8 mouse cellular contexts compared by ENCODE assay signal in the genomic region with DNA sequence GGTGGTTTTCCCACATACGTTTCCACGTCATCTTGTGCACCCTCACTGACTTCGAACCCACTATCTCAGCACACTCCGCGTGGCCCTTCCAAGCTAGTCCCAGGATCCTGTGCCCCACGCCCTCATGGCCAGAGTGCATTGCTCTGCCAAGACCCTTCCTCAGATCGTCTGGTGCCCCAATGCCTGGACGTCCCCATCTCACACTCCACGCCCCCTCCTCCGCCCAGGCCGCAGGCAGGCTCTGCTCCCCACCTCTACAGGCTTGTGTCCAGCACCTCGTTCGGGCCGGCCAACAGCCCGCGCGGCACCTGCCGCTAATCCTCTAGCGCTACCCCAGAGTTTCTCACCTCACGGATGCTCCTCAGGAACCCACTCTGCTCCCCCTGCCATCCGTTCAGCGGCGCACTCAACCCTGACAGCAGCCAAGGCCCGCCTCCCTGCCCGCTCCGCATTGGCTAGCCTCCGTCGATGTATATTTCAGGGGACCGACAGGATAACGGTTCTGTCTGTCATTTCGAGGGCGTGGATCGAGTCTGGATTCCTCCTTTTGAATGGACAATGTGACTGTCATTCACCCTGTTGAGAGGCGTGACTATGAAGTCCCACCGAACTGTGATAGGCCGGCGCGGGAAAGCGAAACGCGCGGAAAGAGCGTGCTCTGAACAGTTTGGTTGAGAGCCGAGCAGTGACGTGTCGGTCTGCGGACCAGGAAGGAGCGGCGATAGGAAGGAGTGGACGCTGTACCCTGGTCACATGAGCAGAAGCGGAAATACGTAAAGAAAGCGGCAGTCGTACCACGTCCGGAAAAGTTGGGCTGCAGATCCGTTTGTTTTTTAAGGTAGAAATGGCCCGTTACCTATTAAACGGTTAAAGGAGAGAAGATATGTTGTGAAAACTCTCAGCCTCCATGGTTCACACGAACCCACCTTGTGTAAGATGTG. TPM values are rescaled to one million over a fixed set of nuclear protein-coding genes. Genes with fewer than 3 reads are reported as not detected.
DNase-seq lines count a peak whose midpoint lies in the region; ATAC-seq lines count a peak whose summit lies in the region.

Stt3a (minus strand) TSS at position 477 of the 941 bp plus-strand sequence.

- intact Hi-C loops in gastrocnemius, postnatal 14 days (cut with DNase I; ENCODE audit: low total_unique reads), result no loop called here
- intact Hi-C loops in left cerebral cortex, postnatal 10 days (cut with DNase I), result no loop called here

- ATAC-seq in inflammation-experienced regulatory T-cells, adult 6 months, result peak; percentile 96
- ATAC-seq in megakaryocyte-erythroid progenitor cell, adult 5-6 weeks (replicated peaks; ENCODE audit: low FRiP score, low TSS enrichment, poor library complexity, severe bottlenecking), result peak; percentile 95

- peak; percentile 99 for DNase-seq in adrenal gland, adult (ENCODE audit: inconsistent age in 2 of 2, low spot score in 1 of 2)
- peak; percentile 100 for DNase-seq in embryo, embryonic 10.5 days (ENCODE audit: low spot score)
- DNase-seq in gastrocnemius, postnatal 14 days, result peak; percentile 99
- peak; percentile 99 to 100 for DNase-seq in left cerebral cortex, postnatal 10 days (ENCODE audit: extremely low spot score in 1 of 2, low spot score in 2 of 2)
- DNase-seq in right cerebral cortex, postnatal 25 days, result peak; percentile 99
- peak; percentile 98 to 99 for DNase-seq in urinary bladder, postnatal 4 days (ENCODE audit: low spot score in 2 of 2)

RNA-seq across cellular contexts. Expression of gene Stt3a, which starts in this region (rescaled TPM):
- 10 to 100 TPM; 51.7 to 69.5 TPM for total RNA-seq in gastrocnemius, postnatal 14 days (2021)
- 100 to 1,000 TPM; 237 to 338 (median 247) TPM for polyA plus RNA-seq in inflammation-experienced regulatory T-cells, adult 6 months (2017; shearing (Covaris generic))
- 10 to 100 TPM; 75.0 to 76.6 TPM for total RNA-seq in left cerebral cortex, postnatal 10 days (2021)
- 168 and 186 TPM in 2 replicates for total RNA-seq in megakaryocyte-erythroid progenitor cell, adult 5-6 weeks (2014; fragmentation: Nextera tagmentation)
- total RNA-seq in megakaryocyte-erythroid progenitor cell, adult 5-6 weeks (2017), result 677 and 976 TPM in 2 replicates

Comparison
In these comparisons a context has a peak if more than half of its experiments do, and no peak if none do; other contexts are left out.
1. Peak in every context shown above with its lines: DNase-seq and ATAC-seq.